Mouse (Mus musculus): Measurements from ENCODE around the gene Adra2b. TPM values are rescaled to one million over a fixed set of nuclear protein-coding genes. Genes with fewer than 3 reads are reported as not detected.
A peak's percentile ranks its signal among the peaks of the same experiment; 100 is the strongest.

Adra2b gene
- polyA plus RNA-seq (2015; fragmentation: Nextera tagmentation; extraction: Ambion mirVana), result 0.88 and 1.00 TPM in 2 replicates

DNA sequence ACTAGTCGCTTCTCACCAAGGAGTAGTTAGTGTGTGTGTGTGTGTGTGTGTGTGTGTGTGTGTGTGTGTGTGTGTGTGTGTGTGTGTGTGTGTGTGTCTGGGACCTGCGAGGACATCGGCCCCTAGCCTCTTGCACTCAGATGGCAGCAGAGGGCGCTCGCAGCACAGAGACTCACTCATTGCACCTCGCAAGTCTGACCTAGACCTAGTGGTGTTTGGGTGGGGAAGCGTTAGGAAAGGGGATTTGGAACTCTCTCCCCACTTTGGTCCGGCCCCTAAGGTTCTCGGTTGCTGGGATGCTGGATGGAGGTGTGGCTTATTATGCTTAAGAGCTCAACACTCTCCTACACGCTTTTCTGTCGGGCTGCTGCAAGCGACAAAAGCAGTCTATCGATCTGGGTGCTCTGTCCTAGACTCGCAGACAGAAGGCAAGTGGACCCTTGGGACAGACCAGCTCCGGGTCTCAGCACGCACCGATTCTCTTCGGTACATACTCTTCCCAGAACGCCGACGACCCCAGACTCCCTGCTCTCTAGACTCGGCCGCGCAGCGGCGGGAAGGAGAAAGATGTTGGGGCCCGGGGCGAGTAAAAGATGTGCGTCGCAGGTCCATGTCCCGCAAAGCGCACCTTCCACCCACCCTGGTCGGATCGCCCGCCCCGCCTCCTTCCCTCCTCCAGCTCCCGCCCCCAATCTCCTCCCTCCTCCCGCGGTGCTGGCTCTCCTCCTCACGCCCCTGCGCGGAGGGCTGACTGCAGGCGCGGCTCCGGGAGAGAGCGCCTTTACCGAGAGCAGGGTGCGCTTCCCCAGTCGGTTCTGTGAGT lies at the start of gene Adra2b:
Gene Adra2b (plus strand): TSS at position 750 of the 823 bp plus-strand sequence.
- Histone ChIP-seq H3K9ac (replicated peaks) (peak within 1 kb of the TSS; percentile 31), H3K27ac (replicated peaks) (no peak within 1 kb of the TSS), H3K36me3 (no peaks in the 10 kb centered on the region), H3K4me2 (replicated peaks) (peak within 1 kb of the TSS; percentile 83), H3K9me3 (no peaks in the 10 kb centered on the region), H3K4me1 (peaks cover 17% of the 10 kb centered on the region), H3K4me3 (peak within 1 kb of the TSS; percentile 46), H3K27me3 (peaks cover 60% of the 10 kb centered on the region)
- under 1% methylated on average over 48 of the region's 49 CpGs for WGBS
- ATAC-seq (replicated peaks), result peak; percentile 72

DNA sequence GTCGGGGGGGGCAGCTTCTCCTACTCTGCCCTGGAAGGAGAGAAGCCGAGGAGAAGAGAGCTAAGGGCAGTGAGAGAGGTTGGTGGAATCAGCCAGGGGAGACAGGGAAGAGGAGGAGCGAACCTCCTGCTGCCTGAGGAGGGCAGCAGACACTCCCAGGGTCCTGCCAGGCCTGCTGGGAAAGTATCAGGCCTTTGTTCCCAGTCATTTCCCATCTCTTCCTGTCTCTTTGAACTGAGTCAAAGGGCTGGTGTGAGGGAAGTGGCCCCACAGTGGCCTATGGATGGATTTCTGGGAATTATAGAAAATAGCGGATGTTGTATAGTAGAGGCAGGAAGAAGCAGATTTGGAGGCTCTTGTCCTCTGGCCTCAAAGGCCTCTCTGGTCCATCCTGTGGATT lies 49.1 kb upstream of the Adra2b start:
- H3K27ac ChIP-seq (replicated peaks), result no peak overlapping the region
- H3K4me1 ChIP-seq, result no peaks in the 10 kb centered on the region
- no peaks in the 10 kb centered on the region for H3K36me3 ChIP-seq
- 59% methylated on average over 4 of the region's 4 CpGs for WGBS
- H3K9ac ChIP-seq (replicated peaks), result no peak overlapping the region
- no peaks in the 10 kb centered on the region for H3K27me3 ChIP-seq
- no peaks in the 10 kb centered on the region for H3K9me3 ChIP-seq
- no peak overlapping the region for H3K4me3 ChIP-seq
- no peak for ATAC-seq (replicated peaks)
- H3K4me2 ChIP-seq (replicated peaks), result no peak overlapping the region

DNA sequence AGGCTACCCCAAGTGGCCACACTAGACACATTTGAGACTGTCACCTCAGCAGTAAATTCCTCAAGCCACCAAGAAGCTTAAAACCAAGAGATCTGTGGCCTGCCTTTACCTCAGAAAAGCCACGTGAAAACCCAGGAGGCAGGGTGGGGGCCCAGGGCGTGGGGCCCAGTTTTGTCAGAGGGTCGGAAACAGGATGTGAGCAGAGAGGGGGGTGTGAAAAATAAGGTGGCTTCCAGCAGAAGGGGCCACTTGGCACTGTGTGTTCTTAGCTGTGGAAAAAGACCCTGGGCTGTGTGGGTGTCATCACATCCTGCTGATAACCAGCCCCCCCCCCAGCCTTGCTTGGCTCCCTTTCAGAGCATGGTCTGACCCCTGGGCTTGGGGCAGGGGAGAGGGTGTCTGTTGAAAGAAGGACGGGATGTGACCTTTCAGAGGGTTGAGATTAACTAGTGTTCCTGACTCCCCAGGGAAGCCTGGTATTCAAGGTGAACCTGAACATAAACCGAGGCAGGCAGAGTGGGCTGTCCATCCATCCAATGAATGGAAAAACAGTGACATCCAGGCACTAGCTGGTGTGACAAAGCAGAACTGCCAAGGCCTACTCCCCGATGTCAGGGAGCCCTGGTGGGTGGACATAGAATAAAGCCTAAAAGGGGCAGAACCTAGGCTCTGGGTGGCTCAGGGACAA lies 48.4 kb upstream of the Adra2b start:
- no peak overlapping the region for H3K9ac ChIP-seq (replicated peaks)
- no peak overlapping the region for H3K4me3 ChIP-seq
- H3K27ac ChIP-seq (replicated peaks), result no peak overlapping the region
- WGBS, result 79% methylated on average over 6 of the region's 6 CpGs
- no peaks in the 10 kb centered on the region for H3K4me1 ChIP-seq
- no peak overlapping the region for H3K4me2 ChIP-seq (replicated peaks)
- H3K36me3 ChIP-seq, result no peaks in the 10 kb centered on the region
- no peak for ATAC-seq (replicated peaks)
- no peaks in the 10 kb centered on the region for H3K27me3 ChIP-seq
- H3K9me3 ChIP-seq, result no peaks in the 10 kb centered on the region

DNA sequence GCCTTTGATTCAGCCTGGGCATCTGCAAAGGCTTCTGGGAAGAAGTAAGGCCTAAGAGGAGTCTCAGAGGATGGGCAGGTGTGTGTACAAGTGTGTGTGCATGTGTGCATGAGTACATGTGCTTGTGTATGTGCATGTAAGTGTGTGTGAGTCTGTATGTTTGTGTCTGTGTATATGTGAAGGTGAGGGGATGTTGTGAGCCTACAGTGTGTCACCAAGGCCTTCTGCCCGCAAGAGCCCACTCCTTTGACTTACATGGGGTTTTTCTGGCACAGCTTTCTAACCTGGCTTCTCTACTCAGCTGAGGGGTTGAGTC lies 47.9 kb upstream of the Adra2b start:
- no peak overlapping the region for H3K9ac ChIP-seq (replicated peaks)
- H3K4me1 ChIP-seq, result no peaks in the 10 kb centered on the region
- ATAC-seq (replicated peaks), result no peak
- H3K27ac ChIP-seq (replicated peaks), result no peak overlapping the region
- H3K36me3 ChIP-seq, result no peaks in the 10 kb centered on the region
- no peaks in the 10 kb centered on the region for H3K9me3 ChIP-seq
- no peak overlapping the region for H3K4me3 ChIP-seq
- 94% methylated on average over 1 of the region's 1 CpGs for WGBS
- H3K27me3 ChIP-seq, result no peaks in the 10 kb centered on the region
- H3K4me2 ChIP-seq (replicated peaks), result no peak overlapping the region

DNA sequence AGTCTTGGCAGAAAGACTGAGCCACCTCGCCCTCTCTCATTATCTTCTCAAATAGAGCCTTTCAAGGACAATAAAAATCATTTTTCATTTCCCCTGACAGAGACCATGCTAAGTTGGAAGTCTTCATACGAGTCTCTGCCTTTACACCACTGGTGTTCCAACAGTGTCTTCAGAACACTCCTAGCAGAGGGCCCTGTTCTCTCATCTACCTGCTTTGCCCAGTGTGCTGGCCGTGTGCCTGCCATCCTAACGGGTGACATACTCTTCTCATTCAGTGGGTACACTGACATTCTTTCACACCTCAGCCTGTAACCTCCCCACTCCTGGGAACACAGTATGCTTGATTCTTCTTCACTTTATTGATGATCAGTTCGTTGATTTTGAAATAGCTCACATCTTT lies 46.6 kb upstream of the Adra2b start:
- no peak overlapping the region for H3K9ac ChIP-seq (replicated peaks)
- ATAC-seq (replicated peaks), result no peak
- 78% methylated on average over 5 of the region's 5 CpGs for WGBS
- no peaks in the 10 kb centered on the region for H3K9me3 ChIP-seq
- H3K27ac ChIP-seq (replicated peaks), result no peak overlapping the region
- H3K4me1 ChIP-seq, result no peaks in the 10 kb centered on the region
- H3K27me3 ChIP-seq, result no peaks in the 10 kb centered on the region
- H3K4me3 ChIP-seq, result no peak overlapping the region
- H3K36me3 ChIP-seq, result no peaks in the 10 kb centered on the region
- no peak overlapping the region for H3K4me2 ChIP-seq (replicated peaks)

DNA sequence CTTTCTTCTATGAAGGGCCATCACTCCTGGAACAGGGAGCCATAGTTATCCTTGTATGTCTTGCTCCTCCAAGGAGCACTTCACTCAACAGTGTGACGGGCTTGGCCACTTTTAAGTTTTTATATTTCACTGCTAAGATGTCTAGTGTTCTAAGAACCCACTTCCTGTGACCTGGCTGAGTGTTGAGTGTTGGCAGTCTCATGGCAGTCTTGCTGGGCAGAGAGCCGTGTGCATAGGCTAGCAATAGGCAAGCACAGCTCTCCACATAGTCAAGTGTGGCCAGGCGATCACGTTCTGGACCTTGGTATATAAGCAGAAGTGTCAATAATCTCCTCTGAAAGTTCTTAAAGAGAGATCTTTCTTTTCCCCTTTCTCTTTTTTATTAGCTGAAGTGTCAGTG lies 44.9 kb upstream of the Adra2b start:
- Histone ChIP-seq H3K4me3 (no peak overlapping the region), H3K27me3 (no peaks in the 10 kb centered on the region), H3K9ac (replicated peaks) (no peak overlapping the region), H3K4me2 (replicated peaks) (no peak overlapping the region), H3K27ac (replicated peaks) (no peak overlapping the region), H3K9me3 (no peaks in the 10 kb centered on the region), H3K36me3 (no peaks in the 10 kb centered on the region), H3K4me1 (no peaks in the 10 kb centered on the region)
- WGBS, result 90% methylated on average over 4 of the region's 4 CpGs
- no peak for ATAC-seq (replicated peaks)

DNA sequence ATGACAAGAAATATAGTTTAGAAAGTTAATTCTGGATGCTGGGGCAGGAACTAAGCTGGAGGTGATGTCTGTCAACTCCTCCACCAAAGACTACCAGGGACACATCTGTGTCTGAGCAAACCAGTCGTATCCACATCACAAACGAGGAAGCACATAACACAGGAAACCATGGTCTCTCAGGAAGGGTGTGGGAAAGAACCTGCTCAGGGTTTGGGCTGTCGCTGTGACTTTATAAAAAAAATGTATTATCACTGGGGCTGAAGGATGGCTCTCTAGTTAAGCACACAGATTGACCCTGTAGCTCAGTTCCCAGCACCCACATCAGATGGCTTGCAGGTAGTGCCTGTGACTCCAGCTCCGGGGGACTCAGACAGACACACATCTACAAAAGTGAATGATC lies 43.9 kb upstream of the Adra2b start:
- Histone ChIP-seq H3K36me3 (no peaks in the 10 kb centered on the region), H3K4me1 (no peaks in the 10 kb centered on the region), H3K27me3 (no peaks in the 10 kb centered on the region), H3K9me3 (no peaks in the 10 kb centered on the region), H3K4me3 (no peak overlapping the region), H3K27ac (replicated peaks) (no peak overlapping the region), H3K4me2 (replicated peaks) (no peak overlapping the region), H3K9ac (replicated peaks) (no peak overlapping the region)
- 84% methylated on average over 4 of the region's 4 CpGs for WGBS
- no peak for ATAC-seq (replicated peaks)

DNA sequence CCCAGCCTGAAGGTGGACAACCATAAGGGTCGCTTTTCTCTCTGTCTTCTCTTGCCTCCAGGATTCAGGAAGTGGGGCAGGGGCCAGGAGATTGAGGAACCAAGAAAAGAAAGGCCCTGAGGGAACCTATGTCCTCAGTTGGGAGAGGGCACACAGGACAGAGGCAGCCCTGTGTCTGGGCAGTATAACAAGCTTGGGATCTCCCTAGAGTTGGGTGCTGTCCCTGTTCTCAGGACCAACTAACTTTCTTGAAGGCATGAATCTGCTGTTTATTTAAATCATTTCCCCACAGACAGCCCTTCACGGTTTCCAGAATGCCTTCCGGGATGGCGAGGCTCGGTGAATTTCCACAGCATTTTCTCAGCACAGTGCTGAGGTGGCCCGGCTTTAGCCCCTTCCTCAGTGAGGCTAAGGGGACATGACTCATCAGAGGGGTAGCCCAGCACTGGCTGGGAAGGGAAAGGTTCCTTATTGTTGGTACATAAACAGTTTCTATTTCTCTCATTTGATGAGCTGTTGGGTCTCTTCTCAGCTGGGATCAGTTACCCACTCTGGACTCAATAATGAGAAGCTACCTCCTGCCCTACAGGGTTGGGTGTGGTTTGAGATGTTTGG lies 40.2 kb upstream of the Adra2b start:
- 84% methylated on average over 6 of the region's 6 CpGs for WGBS
- Histone ChIP-seq H3K27me3 (no peaks in the 10 kb centered on the region), H3K4me3 (no peak overlapping the region), H3K27ac (replicated peaks) (no peak overlapping the region), H3K4me2 (replicated peaks) (no peak overlapping the region), H3K9me3 (no peaks in the 10 kb centered on the region), H3K4me1 (no peaks in the 10 kb centered on the region), H3K9ac (replicated peaks) (no peak overlapping the region), H3K36me3 (no peaks in the 10 kb centered on the region)
- ATAC-seq (replicated peaks), result no peak

DNA sequence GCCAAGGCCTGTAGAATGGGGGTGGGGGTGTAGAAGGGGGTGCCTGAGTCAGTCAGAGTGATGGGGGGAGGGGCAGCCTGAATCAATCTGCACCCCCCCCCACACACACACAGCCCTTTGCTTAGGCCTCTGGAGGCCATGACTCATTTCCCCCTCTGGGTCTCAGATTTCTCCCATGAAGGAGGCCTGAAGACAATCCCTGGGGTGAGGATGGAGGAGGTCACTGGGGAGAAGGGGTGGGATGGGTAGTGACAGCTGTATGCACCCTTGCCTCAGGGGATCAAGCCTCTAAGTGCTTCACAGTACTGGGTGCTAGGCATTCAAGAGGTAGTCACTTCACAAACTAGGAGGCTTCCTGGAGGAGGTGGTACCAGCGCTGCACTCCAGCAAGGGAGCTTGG lies 39.3 kb upstream of the Adra2b start:
- 92% methylated on average over 1 of the region's 1 CpGs for WGBS
- no peak overlapping the region for H3K4me3 ChIP-seq
- H3K27me3 ChIP-seq, result no peaks in the 10 kb centered on the region
- no peaks in the 10 kb centered on the region for H3K4me1 ChIP-seq
- no peaks in the 10 kb centered on the region for H3K36me3 ChIP-seq
- H3K4me2 ChIP-seq (replicated peaks), result no peak overlapping the region
- no peak overlapping the region for H3K27ac ChIP-seq (replicated peaks)
- H3K9ac ChIP-seq (replicated peaks), result no peak overlapping the region
- no peaks in the 10 kb centered on the region for H3K9me3 ChIP-seq
- no peak for ATAC-seq (replicated peaks)

DNA sequence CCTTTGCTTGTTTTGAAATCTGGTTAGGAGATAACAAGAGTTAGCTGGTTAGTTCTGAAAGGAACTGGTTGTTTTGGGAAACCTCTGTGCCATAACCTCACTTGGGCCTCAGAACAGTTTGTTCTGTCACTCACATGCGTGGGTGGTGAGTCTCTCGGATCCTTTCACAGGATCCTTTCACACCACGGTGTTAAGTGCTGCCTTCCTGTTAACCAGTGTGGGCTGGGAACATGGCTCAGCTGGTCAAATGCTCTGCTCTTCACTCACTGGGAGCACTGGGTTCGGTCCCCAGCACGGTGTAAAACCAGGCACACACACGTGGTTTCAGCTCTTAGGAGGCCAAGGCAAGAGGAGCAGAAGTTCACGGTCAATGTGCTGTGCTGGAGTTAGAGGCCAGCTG lies 38.6 kb upstream of the Adra2b start:
- H3K36me3 ChIP-seq, result no peaks in the 10 kb centered on the region
- H3K4me2 ChIP-seq (replicated peaks), result no peak overlapping the region
- no peaks in the 10 kb centered on the region for H3K9me3 ChIP-seq
- H3K27me3 ChIP-seq, result no peaks in the 10 kb centered on the region
- H3K27ac ChIP-seq (replicated peaks), result no peak overlapping the region
- no peaks in the 10 kb centered on the region for H3K4me1 ChIP-seq
- H3K4me3 ChIP-seq, result no peak overlapping the region
- no peak overlapping the region for H3K9ac ChIP-seq (replicated peaks)
- whole genome bisulfite sequencing, result 85% methylated on average over 7 of the region's 7 CpGs
- no peak for ATAC-seq (replicated peaks)

DNA sequence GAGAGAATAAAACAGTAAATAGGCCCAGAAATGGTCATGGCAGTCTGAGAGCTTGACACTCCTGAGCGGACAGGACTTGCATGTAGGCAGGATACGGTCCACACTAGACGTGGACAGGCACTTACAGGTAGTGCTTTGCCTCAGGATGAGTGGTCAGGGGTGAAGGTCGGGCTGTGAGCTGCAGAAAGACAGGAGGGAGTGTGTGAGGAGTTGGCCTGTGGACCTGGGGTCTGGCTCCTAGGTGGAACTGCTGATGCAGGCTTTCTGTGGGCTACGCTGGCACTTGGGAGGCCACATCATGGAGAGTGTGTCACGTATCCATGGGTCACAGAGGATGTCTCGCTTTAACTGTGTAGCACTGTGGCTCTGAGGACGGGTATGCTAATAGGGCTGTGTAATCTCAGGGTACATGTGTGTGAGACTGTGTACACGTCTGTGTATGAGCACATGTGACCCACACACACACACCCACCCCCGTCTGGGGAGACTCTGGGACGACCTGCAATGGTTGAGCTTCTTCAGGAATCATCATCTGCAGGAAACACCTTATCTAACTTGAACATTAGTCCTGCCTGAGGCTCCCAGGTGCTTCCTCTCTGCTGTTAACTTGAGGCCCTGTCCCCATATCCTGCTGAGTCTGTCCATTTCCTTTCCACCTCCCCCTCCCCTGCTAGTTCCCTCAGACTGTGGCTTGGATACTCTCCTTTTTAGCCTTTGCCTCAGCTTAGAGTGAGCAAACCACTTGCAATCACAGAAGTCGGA lies 34.7 kb upstream of the Adra2b start:
- Histone ChIP-seq H3K9ac (replicated peaks) (no peak overlapping the region), H3K4me3 (no peak overlapping the region), H3K9me3 (no peaks in the 10 kb centered on the region), H3K4me1 (no peaks in the 10 kb centered on the region), H3K36me3 (no peaks in the 10 kb centered on the region), H3K27me3 (no peaks in the 10 kb centered on the region), H3K4me2 (replicated peaks) (no peak overlapping the region), H3K27ac (replicated peaks) (no peak overlapping the region)
- ATAC-seq (replicated peaks), result no peak
- 73% methylated on average over 12 of the region's 12 CpGs for WGBS
